Mouse (Mus musculus) CD4-positive helper T cell, adult 2 months (primary cell): ENCODE results near the gene Rpgrip1l.

Source experiments
- DNase-seq: peaks from one replicate; pipeline ENCODE4 v3.0.0-alpha.2; 2012; ENCODE audit warnings: low read depth, missing footprints, low spot score

Gene Rpgrip1l

DNA sequence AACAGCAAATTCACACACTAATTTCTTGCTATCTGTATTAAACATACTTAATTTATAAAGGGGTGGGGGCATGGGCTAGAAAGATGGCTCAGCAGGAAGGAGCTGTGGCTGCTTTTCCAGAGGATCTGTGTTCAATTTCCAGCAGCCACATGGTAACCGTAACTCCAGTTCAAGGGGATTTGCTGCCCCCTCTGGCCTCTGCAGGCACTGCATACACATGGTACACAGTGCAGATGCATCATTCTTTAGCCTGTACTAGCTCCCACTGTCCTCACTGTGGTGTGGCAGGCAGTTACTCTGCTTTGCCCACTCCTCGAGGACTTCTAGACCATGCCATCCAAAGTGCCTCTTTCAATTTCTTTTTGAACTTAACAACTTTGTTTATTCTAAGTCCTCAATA is 36.7 kb downstream of the Rpgrip1l start:
- DNase-seq: no peak

DNA sequence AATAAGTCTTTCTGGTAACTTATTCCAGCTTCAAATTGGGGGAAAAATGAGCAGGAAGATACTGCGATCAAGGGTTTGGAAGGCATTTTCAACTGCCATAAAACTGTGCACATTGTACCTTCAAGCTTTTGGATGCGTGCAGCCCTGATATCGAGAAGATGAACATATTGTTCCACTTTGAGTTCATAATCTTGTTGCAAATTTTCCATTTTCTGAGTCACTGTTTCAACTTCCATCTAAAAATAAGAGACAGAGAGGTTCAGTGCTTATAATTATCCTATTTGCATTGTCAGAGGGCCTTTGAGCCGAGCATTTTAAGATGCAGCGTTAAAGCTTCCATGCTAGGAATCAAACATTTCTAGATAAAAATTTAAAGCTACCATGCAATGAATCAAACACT is 39.6 kb downstream of the Rpgrip1l start:
- no peak for DNase-seq

DNA sequence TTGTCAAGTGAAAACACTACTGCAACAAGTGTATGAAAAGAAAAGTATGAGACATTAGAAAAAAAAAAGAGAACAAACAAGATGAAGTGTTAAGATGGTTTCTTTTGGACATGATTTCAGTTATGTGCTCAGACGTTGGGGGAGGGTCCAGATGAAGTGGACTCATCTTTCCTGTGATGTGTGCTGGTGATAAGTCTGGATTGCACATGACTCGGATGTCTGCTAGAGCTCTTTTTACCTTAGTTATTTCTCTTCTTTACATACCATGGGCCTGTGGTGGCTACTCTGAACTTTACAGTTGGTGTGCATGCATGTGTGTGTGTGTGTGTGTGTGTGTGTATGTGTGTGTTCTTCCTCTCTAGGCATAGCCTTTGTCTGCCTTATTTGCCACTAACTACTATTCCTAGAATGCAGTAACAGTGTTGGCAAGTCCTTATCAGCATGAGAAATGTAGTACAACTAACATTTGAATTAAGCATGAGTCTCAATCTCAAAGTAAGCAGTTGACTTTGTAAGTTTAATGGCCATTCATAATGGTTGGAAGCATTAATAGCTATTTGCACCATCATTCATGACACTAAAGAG is 43.6 kb downstream of the Rpgrip1l start:
- no peak for DNase-seq

DNA sequence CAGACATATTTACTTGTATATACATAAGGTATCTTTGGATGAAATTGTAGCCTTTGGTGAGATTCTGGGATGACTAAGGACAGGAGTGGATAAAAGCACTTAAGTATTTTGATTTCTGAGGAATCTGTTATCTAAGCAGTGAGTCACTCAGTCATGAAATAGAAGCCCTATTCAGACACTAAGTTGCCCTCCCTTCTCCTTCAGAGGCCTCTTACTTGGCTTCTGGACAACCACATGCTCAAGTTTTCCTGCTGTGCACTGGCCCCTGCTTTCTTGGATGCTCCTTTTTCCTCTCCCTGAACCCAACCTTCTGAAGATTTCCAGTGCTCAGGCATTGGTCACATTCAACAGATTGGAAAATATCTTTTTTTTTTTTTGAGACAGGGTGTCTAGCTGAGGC is 48.5 kb downstream of the Rpgrip1l start:
- DNase-seq: no peak

DNA sequence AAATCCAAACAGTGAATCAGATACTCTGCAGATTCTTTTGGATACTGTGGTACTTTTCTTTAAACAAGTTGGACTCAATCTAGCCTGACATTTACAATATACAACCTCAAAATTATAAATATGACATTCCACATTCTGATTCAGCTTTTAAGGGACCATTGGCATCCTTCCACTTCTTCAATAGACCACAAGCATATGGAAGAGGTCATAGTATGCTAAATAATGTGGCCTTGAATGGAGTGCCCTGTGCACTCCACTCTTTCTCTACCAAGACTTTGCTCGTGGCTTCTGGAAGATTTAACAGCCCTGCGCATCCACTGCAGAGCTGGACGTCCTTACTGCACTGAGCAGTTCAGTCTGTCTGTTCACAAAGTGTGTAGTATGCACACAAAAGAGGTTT is 49.1 kb downstream of the Rpgrip1l start:
- DNase-seq: no peak

DNA sequence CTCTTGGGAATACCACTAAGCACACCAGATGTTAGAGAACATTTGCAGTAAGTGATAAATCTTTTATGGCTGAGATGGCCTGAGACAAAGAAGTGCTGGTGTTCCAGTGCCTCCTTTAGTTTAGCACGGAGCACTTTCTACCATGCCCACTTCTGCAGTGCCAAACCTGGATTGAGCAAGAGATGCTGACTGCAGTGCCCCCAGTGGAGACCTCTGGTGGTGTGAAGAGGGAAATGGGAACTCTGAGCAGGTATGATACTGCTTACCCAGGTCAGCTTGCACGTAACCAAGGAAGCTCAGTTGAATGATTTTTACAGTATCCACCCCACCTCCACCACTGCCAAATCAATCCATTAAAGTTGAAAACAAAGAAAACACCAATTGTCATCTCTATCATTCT is 51.5 kb downstream of the Rpgrip1l start:
- DNase-seq: no peak

DNA sequence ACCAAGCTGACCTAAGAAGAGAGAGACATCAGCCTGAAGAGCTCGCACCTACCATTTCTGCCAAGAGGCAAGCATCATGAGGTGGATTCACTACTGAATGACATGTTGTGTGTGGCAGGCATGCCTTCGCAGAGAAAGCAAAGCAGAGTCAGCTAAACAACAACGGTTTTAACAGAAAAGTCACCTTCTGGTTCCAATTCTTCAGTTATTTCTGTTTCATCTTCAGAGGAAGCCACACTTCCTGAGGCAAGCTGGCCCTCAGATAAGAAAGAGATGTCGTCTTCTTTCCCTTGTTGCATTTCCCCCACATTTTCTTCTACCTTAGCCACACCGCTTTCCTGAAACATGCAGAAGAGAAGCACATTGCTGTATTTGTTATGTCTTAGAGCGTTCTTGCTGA is 62.1 kb downstream of the Rpgrip1l start:
- no peak for DNase-seq

DNA sequence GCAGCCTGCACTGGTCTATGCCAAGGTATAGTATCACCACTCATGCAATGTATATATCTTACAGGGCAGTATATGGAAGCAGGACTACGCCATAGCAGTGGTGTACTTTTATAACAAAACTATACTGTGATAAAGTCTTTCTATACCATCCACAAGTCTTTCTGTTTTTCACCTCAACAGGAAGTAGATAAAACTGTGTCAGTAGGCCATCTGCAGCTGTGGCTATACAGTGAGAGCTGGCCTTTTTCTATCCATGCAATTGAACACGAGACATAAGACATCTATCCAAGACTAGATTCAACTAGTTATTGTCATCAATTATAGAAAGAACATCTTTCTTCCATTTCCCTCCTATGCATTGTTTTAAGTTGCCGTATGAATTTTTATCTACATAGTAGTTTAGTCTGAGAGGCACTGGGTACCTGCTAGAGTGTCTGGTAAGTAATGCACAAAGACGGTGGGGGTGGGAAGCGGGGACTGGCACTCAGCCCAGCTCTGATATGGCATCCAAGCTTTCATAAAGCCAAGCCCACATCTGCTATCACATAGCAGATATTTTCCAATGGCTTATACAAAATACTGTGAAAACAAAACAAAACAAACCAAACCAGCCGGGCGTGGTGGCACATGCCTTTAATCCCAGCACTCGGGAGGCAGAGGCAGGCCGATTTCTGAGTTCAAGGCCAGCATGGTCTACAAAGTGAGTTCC is 63.1 kb downstream of the Rpgrip1l start:
- no peak for DNase-seq

DNA sequence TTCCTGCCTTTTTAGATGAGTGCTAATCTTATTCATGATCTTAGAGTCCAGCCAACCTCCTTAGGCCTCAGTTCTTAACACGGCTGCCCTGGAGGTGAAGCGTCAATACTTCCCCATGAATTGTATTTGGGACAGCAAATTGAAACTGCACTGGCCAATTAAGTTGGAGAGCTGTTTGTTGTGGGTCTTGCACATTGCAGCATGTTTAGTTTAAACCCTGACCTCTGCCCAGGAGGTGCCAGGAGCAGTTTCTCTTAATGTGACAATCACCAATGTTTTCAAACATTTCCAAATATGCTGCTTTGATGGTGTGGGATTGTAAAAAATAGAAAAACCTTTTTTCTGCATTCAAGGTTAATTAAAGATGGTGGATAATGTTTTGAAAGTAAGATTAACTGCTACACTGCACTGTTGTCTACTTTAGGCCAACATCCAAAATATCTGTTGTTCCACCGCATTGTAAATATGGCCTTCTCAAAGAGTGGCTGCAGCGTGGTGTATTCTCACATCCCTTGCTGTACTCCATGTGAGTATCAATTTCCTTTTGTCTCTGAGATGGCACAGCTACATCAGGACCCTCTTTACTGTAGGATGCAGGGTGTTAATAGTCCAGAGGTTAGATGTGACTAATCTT is 67.1 kb downstream of the Rpgrip1l start:
- DNase-seq: no peak

DNA sequence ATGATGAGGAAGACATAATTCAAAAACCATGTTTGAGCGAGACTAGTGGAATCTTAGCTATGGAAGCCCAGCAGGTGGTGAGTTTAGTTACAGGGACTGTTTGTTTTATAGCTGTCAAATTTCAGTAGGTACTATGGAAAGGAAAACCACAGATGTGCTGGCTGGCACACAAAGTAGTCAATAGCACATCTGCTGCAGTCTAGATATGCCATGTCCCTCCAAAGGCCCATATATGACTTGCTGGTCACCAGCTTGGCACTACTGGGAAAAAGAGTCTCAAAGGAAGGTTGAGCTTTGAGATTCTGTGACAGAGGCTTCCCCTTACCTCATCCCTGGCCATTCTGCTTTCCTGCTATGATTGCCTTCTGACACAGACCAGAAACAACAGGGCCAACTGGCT is 70.3 kb downstream of the Rpgrip1l start:
- DNase-seq: no peak

DNA sequence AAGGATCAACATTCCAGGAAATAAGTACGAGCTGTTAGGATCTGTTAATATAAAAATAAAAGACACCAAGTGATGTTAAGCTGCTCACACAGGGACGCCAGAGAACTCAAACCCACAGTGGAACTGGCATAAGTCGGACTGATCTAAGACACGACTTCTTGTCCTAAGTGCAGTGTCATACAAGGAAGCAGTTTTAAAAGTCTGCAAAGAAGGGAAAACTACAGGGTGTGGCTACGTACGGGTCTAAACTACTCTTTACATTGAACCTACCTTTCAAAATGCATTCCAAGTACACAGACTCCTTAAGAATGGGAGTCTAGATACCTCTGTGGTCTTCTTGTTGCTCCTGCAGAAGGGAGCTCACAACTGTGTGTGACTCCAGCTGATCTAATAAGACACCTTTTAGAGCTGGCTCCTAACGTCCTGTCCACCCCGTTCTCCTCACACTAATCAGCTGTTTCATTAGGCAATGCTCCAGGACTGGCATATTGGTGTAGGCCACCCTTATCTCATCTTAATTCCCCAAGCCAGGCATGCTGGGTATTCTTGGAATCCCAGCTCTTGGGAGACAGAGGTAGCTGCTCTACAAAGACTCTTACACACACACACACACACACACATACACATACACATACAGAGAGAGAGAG is 71.1 kb downstream of the Rpgrip1l start:
- DNase-seq: no peak

DNA sequence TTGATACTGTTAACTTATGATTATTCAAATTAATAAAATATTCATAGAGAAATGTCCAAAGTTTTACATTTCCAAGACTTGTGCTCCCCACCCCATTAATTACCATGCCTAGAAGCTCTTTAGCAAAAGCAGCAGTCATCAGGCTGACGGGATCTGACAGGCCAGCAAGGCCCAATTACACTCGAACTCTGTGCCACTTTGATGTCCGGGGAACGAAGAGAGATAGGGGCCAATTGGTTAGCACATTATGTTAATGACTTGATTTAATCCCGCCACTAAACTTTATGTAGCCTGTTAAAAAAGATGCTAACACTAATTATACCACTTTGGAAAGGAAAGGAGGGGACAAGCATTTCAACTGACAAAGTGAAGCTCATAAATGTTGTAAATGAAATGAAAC is 71.7 kb downstream of the Rpgrip1l start:
- DNase-seq: no peak

DNA sequence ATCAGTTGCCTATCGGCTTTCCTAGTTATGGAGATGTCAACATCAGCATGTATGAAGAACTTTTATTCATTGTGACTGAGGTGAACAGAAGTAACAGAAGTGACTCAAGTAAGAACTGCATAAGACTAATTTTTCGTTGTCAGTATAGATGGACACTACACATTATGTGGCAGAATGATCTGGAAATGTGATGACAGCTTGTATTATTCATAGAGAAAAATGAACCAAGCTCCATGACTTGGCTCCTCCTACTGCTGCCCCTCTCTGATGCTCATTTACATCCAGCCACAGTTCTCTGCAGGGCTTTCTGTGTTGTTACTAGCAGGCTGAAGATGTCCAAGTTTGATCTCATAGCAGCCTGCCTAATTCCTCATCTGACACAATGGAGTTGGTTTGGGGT is 75.9 kb downstream of the Rpgrip1l start:
- DNase-seq: no peak

DNA sequence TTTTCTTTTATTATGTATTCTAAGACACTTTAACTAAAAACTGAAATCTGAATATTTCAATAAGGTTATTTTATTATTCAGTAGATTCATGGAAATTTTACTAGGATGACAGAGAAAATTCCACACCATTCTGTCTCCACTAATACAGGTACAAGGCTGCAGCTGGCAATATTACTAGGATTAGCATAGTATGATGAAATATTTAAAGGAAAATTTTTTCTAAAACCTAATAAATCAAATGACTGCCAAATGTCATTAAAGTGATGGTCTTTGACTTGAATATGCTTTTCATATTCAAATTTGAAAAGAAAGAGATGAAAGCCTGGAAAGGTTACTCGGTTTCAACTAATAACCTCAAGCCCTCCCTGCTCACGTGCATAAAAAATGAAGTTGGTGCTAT is 79.0 kb downstream of the Rpgrip1l start:
- DNase-seq: no peak

DNA sequence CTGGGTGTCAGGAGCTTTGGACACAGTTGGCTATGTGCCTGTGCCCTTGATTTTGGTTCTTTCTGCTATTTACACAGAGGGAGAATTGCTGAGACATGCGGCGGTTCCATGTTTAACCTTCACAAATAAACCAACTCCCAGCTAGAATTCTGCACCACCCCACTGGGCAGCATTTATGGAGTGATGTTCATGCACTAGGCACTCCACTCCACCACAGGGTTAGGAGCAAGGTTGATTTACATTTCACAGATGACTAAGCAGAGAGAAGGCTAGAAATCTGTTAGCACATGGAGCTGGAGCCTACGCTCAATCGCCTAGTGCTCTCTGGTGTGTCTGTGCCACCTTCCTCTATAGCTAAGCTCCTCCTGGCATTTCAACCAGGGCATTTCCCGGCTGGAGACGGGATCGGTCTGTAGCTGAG is 85.6 kb downstream of the Rpgrip1l start:
- no peak for DNase-seq

DNA sequence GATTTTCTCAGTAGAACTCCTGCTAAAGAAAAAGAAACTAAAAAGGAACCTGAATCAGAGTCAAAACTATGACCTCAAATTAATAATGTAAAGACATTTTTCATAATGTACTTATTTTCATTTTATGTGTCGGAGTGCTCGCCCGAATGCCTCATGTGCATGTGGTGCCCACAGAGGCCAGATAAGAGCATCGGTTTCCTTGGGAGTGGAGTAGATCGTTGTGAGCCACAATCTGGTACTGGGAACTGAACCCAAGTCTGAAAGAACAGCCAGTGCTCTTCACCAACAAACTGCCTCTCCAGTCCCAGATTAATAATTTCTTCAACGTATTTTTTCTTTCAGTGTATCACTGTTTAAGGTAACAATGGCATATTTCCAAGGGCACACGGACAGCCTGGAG is 88.8 kb downstream of the Rpgrip1l start:
- DNase-seq: no peak

DNA sequence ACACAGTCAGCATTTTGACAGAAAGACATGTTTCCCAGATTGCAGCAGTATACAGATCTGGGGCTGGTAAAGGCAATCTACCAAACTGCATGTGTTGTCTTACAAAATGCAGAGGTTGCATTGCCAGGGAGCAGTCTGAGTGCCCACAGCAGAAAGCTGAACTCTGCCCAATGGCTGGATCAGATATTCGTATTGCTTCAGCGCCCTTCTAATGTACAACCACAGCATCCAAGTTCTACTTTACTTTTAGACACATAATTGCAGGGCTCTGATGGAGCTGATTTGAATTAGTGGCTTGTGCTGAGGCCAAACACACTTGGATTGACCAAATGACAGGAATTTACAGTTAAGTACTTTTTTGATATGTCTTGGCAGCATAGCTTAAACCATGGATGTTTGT is 91.2 kb downstream of the Rpgrip1l start:
- DNase-seq: no peak

DNA sequence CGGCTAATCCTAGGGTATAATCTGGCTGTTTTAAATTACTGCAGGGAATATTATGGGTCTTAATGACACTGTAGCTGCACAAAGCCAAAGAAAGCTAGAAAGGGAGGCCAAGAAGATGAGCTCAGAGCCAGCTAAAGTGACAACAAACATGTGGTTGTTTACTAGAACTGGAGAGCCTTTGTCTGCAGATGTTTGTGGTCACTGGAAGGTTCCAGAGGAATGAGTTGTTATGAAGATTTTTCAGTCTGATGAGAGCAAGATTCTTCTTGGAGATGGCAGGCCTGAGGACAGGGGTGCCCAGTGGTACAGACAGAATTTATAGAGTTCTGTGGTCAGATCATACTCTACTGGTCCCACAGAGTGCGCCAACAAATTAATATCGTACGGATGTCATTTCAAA is 94.8 kb downstream of the Rpgrip1l start:
- no peak for DNase-seq

DNA sequence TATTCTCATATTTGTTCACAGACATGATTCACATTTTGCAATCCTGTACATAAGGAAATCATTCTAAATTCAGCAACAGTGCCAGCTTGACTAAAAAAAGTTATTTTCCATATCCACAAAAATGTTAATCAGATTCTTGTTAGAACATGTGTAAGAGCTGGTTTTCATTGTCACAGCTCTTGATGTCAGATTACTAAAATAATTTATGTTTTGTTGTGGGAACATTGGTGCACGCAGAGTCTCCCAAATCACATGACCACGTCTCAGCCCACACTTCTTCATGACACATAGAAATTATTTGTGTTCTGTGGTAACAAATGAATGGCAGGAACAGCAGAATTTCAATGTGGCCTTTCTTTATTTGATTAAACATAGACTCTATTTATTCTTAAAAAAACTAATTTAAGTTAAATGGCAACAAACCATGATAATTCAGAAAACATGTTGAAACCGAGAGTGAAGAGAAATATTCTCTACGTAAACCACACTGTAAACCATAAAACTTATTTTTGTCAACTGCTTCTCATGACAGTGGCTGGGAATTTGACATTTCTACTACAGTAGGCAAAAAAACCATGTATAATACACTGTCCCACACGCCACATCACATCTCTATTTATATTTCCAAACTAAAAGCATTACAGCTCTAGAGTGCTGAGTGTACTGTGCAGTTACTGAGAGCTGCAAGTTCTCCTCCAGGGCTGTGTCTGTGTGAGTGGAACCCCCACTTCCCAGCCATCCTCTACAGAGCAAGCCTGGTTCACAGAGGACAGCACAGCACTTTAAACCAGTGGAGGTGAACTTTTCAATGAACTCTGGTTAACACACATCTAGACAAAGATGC is 95.8 kb downstream of the Rpgrip1l start:
- no peak for DNase-seq

DNA sequence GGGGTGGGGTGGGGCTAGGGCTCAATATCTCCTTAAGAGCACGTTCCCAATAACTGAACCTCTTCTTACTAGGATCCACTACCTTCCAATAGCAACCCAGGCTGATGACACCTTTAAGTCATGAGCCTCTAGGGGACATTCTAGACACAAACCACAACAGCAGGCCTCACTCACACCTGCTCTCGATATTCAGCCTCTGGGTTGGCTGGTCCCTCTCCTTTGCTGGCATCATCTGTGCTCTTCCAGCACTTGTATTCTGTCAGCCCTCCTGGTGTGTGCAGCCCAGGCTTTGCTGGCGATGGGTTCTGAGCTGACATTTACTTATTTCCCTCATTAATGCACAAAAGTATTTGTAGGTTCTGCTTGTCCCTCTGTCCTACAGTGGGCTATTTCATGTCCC is 98.8 kb downstream of the Rpgrip1l start:
- no peak for DNase-seq

DNA sequence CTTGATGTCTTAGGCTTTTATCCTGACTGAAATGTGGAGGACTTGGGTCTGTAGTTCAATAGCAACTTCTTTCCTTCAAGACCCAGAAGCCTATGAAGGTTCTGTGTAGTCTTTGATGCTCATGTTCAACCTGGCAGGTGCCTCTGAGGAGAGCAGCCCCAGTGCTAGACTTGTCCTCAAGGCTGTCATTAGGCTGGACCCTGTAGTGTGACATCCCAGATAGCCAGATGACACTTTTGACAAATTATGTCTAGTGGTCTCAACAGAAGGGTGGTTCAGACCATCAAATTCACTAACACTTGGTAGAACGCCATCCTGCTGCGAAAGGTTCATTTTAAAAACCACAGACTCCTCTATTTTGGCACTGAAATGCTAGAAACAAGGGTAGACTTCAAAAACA is 100.1 kb downstream of the Rpgrip1l start:
- no peak for DNase-seq

DNA sequence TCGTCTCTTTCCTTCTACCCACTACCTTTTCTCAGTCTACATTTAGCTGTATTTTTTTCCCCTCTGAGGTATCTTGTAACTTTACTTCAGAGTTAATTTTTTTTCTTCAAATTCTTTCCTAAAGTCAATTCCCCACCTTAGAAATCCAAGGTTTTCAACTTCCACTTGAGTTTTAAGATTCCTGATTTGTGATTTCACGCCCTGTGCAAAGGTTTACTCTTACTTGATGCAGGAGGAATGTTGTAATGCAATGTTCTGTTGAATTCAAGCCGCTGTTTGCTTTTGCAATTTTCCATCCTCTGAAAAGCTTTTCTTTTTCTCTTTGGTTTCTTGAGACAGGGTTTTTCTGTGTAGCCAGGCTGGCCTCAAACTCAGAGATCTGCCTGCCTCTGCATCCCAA is 103.4 kb downstream of the Rpgrip1l start:
- DNase-seq: no peak
